Mouse (Mus musculus) midbrain, embryonic 13.5 days (tissue): ENCODE data around the gene Abcc8. TPM values are rescaled to one million over a fixed set of nuclear protein-coding genes. Genes with fewer than 3 reads are reported as not detected.

Experiments
- ATAC-seq: fragments of 200-750 bp; cut with Nextera tagmentation; 2 replicates; pipeline ENCODE4 v1.8.0; 2017; ENCODE audit warnings: mild to moderate bottlenecking, moderate TSS enrichment, moderate library complexity
- H3K27ac ChIP-seq: fragments of 300-500 bp; sonication (generic); 2 replicates; pipeline ENCODE4 v1.5.1; 2015; ENCODE audit warnings: inconsistent platforms, mild to moderate bottlenecking, moderate library complexity
- H3K27me3 ChIP-seq: fragments of 300-500 bp; sonication (generic); 2 replicates; pipeline ENCODE4 v1.6.1; 2015; ENCODE audit warnings: mild to moderate bottlenecking, inconsistent platforms
- H3K36me3 ChIP-seq: fragments of 300-500 bp; sonication (generic); 2 replicates; pipeline ENCODE4 v1.6.1; 2015; ENCODE audit warnings: mild to moderate bottlenecking, inconsistent platforms
- H3K4me1 ChIP-seq: fragments of 300-500 bp; sonication (generic); replicated peaks from 2 replicates; pipeline ENCODE4 v1.6.1; 2015; ENCODE audit warnings: inconsistent platforms
- H3K4me2 ChIP-seq: fragments of 300-500 bp; sonication (generic); replicated peaks from 2 replicates; pipeline ENCODE4 v1.6.1; 2015; ENCODE audit warnings: moderate library complexity, mild to moderate bottlenecking, inconsistent platforms
- H3K4me3 ChIP-seq: fragments of 300-500 bp; sonication (generic); replicated peaks from 2 replicates; pipeline ENCODE4 v1.5.1; 2015; ENCODE audit warnings: mild to moderate bottlenecking, inconsistent platforms
- H3K9ac ChIP-seq: fragments of 300-500 bp; sonication (generic); replicated peaks from 2 replicates; pipeline ENCODE4 v1.6.1; 2015; ENCODE audit warnings: mild to moderate bottlenecking, inconsistent platforms
- H3K9me3 ChIP-seq: fragments of 300-500 bp; sonication (generic); 2 replicates; pipeline ENCODE4 v1.6.1; 2016; ENCODE audit warnings: mild to moderate bottlenecking, inconsistent platforms
- WGBS: fragments of 180-500 bp; shearing (Covaris S2); methylation state at CpG from one replicate; pipeline ENCODE4 v1.1.7; 2015; 5-methylcytosine and 5-hydroxymethylcytosine counted together
- polyA plus RNA-seq: library from polyadenylated mRNA; unstranded; fragments of >200 nt; fragmentation: Nextera tagmentation; extraction: Ambion mirVana; gene quantifications from 2 replicates; pipeline ENCODE4 v1.2.1, GENCODE M21; 2015

Gene Abcc8
- polyA plus RNA-seq, 1 experiment from 2014 or later: 2.3 TPM

GRCm38 (mm10) chr7:46103075-46103591 is 76.7 kb downstream of the Abcc8 start:
- Histone ChIP-seq H3K27ac (0 out of 2 replicates have a peak overlapping the region, but pooled peaks have one; percentile 41), H3K4me2 (no peak overlapping the region), H3K9me3 (no peaks in the 10 kb centered on the region), H3K4me3 (no peak overlapping the region), H3K9ac (no peak overlapping the region), H3K4me1 (peaks cover 19% of the 10 kb centered on the region), H3K36me3 (no peaks in the 10 kb centered on the region), H3K27me3 (peaks cover 18% of the 10 kb centered on the region)
- 71% methylated on average over 8 of the region's 8 CpGs for WGBS
- ATAC-seq: no peak

- peak; percentile 79 for ATAC-seq
- Histone ChIP-seq H3K36me3 (no peaks in the 10 kb centered on the region), H3K9me3 (no peaks in the 10 kb centered on the region), H3K4me1 (peaks cover 25% of the 10 kb centered on the region), H3K27ac (no peak within 1 kb of the TSS), H3K9ac (peak within 1 kb of the TSS; percentile 78), H3K4me3 (peak within 1 kb of the TSS; percentile 60), H3K27me3 (peaks cover 30% of the 10 kb centered on the region), H3K4me2 (peak within 1 kb of the TSS; percentile 74)
- WGBS: 1% methylated on average over 34 of the region's 34 CpGs
These were observed 79.3 kb downstream of the Abcc8 start, which contains the start of gene Kcnj11 for GRCm38 (mm10) chr7:46100563-46100962. Gene Kcnj11 (minus strand): TSS chr7:46100764.

GRCm38 (mm10) chr7:46099682-46100081 is 80.2 kb downstream of the Abcc8 start:
- peak overlapping the region; percentile 78; the same call in 1 of the 2 replicates for H3K9ac ChIP-seq
- WGBS: 86% methylated on average over 13 of the region's 13 CpGs
- no peaks in the 10 kb centered on the region for H3K9me3 ChIP-seq
- H3K4me3 ChIP-seq: peak overlapping the region; percentile 60
- H3K4me2 ChIP-seq: peak overlapping the region; percentile 74
- H3K4me1 ChIP-seq: peaks cover 25% of the 10 kb centered on the region
- peak; percentile 10; the same call in 1 of the 2 replicates for ATAC-seq
- peaks cover 39% of the 10 kb centered on the region for H3K27me3 ChIP-seq
- no peaks in the 10 kb centered on the region for H3K36me3 ChIP-seq
- H3K27ac ChIP-seq: no peak overlapping the region

- H3K27me3 ChIP-seq: peaks cover 45% of the 10 kb centered on the region
- WGBS: 98% methylated on average over 19 of the region's 19 CpGs
- no peak overlapping the region for H3K4me3 ChIP-seq
- H3K27ac ChIP-seq: no peak overlapping the region
- ATAC-seq: no peak
- no peak overlapping the region for H3K9ac ChIP-seq
- H3K9me3 ChIP-seq: no peaks in the 10 kb centered on the region
- no peaks in the 10 kb centered on the region for H3K36me3 ChIP-seq
- no peak overlapping the region for H3K4me2 ChIP-seq
- H3K4me1 ChIP-seq: peaks cover 21% of the 10 kb centered on the region
These were observed 80.9 kb downstream of the Abcc8 start for GRCm38 (mm10) chr7:46098919-46099286.

- H3K36me3 ChIP-seq: no peaks in the 10 kb centered on the region
- ATAC-seq: no peak
- no peak overlapping the region for H3K27ac ChIP-seq
- peaks cover 17% of the 10 kb centered on the region for H3K4me1 ChIP-seq
- no peak overlapping the region for H3K9ac ChIP-seq
- H3K4me3 ChIP-seq: no peak overlapping the region
- 87% methylated on average over 19 of the region's 19 CpGs for WGBS
- no peaks in the 10 kb centered on the region for H3K9me3 ChIP-seq
- peaks cover 49% of the 10 kb centered on the region for H3K27me3 ChIP-seq
- H3K4me2 ChIP-seq: no peak overlapping the region
These were observed 81.5 kb downstream of the Abcc8 start for GRCm38 (mm10) chr7:46098221-46098918.

GRCm38 (mm10) chr7:46097319-46097783 is 82.5 kb downstream of the Abcc8 start:
- Histone ChIP-seq H3K4me3 (no peak overlapping the region), H3K4me2 (no peak overlapping the region), H3K9ac (no peak overlapping the region), H3K36me3 (no peaks in the 10 kb centered on the region), H3K4me1 (peaks cover 18% of the 10 kb centered on the region), H3K9me3 (no peaks in the 10 kb centered on the region), H3K27me3 (peaks cover 49% of the 10 kb centered on the region), H3K27ac (no peak overlapping the region)
- WGBS: 63% methylated on average over 4 of the region's 4 CpGs
- ATAC-seq: no peak

GRCm38 (mm10) chr7:46096136-46096535 is 83.7 kb downstream of the Abcc8 start:
- H3K27ac ChIP-seq: no peak overlapping the region
- no peak overlapping the region for H3K4me2 ChIP-seq
- 0 out of 2 replicates have a peak overlapping the region, but pooled peaks have one; percentile 7 for H3K9ac ChIP-seq
- H3K4me3 ChIP-seq: no peak overlapping the region
- no peaks in the 10 kb centered on the region for H3K9me3 ChIP-seq
- 4% methylated on average over 4 of the region's 4 CpGs for WGBS
- peak; percentile 55 for ATAC-seq
- no peaks in the 10 kb centered on the region for H3K36me3 ChIP-seq
- H3K4me1 ChIP-seq: peaks cover 18% of the 10 kb centered on the region
- peaks cover 55% of the 10 kb centered on the region for H3K27me3 ChIP-seq

GRCm38 (mm10) chr7:46092803-46093202 is 87.0 kb downstream of the Abcc8 start:
- Histone ChIP-seq H3K9ac (no peak overlapping the region), H3K36me3 (no peaks in the 10 kb centered on the region), H3K27ac (no peak overlapping the region), H3K27me3 (peaks cover 41% of the 10 kb centered on the region), H3K9me3 (0 out of 2 replicates have a peak, but pooled peaks cover 3% of the 10 kb centered on the region), H3K4me1 (peaks cover 13% of the 10 kb centered on the region), H3K4me2 (no peak overlapping the region), H3K4me3 (no peak overlapping the region)
- ATAC-seq: no peak; the same call in 1 of the 2 replicates
- WGBS: 8% methylated on average over 8 of the region's 8 CpGs

GRCm38 (mm10) chr7:46088241-46088640 is 91.6 kb downstream of the Abcc8 start:
- Histone ChIP-seq H3K4me3 (no peak overlapping the region), H3K36me3 (peaks cover 19% of the 10 kb centered on the region), H3K4me2 (no peak overlapping the region), H3K9ac (no peak overlapping the region), H3K27ac (no peak overlapping the region), H3K9me3 (0 out of 2 replicates have a peak, but pooled peaks cover 3% of the 10 kb centered on the region), H3K27me3 (0 out of 2 replicates have a peak, but pooled peaks cover 11% of the 10 kb centered on the region), H3K4me1 (peaks cover 7% of the 10 kb centered on the region)
- 97% methylated on average over 6 of the region's 6 CpGs for WGBS
- no peak for ATAC-seq

- Histone ChIP-seq H3K4me3 (no peak overlapping the region), H3K36me3 (peaks cover 37% of the 10 kb centered on the region), H3K27me3 (0 out of 2 replicates have a peak, but pooled peaks cover 5% of the 10 kb centered on the region), H3K27ac (no peak overlapping the region), H3K4me1 (no peaks in the 10 kb centered on the region), H3K4me2 (no peak overlapping the region), H3K9me3 (0 out of 2 replicates have a peak, but pooled peaks cover 3% of the 10 kb centered on the region), H3K9ac (no peak overlapping the region)
- WGBS: 88% methylated on average over 6 of the region's 6 CpGs
- ATAC-seq: no peak
These were observed 93.5 kb downstream of the Abcc8 start for GRCm38 (mm10) chr7:46086378-46086777.

GRCm38 (mm10) chr7:46084839-46085513 is 94.9 kb downstream of the Abcc8 start:
- no peak for ATAC-seq
- Histone ChIP-seq H3K36me3 (peaks cover 51% of the 10 kb centered on the region), H3K9me3 (0 out of 2 replicates have a peak, but pooled peaks cover 3% of the 10 kb centered on the region), H3K9ac (no peak overlapping the region), H3K4me2 (no peak overlapping the region), H3K4me3 (no peak overlapping the region), H3K27me3 (no peaks in the 10 kb centered on the region), H3K27ac (no peak overlapping the region), H3K4me1 (no peaks in the 10 kb centered on the region)
- WGBS: 79% methylated on average over 16 of the region's 16 CpGs

- Histone ChIP-seq H3K4me1 (no peaks in the 10 kb centered on the region), H3K4me2 (no peak overlapping the region), H3K9ac (no peak overlapping the region), H3K9me3 (0 out of 2 replicates have a peak, but pooled peaks cover 1% of the 10 kb centered on the region), H3K27me3 (no peaks in the 10 kb centered on the region), H3K36me3 (peaks cover 61% of the 10 kb centered on the region), H3K27ac (no peak overlapping the region), H3K4me3 (no peak overlapping the region)
- 91% methylated on average over 10 of the region's 10 CpGs for WGBS
- no peak for ATAC-seq
These were observed 95.8 kb downstream of the Abcc8 start for GRCm38 (mm10) chr7:46084024-46084423.
